Mouse (Mus musculus): Measurements from ENCODE around the gene Kank4.

- TF ChIP-seq EP300 (IDR thresholded peaks at IDR 0.05), result no peak
- no peak; the same call in 1 of the 2 replicates for TF ChIP-seq CTCF (IDR thresholded peaks at IDR 0.05)
Measured at GRCm38 (mm10) chr4:98817184-98817911, at the start of gene Kank4.

All from lung, postnatal 0 days (tissue).